Mouse (Mus musculus): Measurements from ENCODE around the gene Arhgap9. TPM values are rescaled to one million over a fixed set of nuclear protein-coding genes. Genes with fewer than 3 reads are reported as not detected.

The Arhgap9 gene
- polyA plus RNA-seq, 1 experiment from 2014 or later = 2.0 TPM

DNA sequence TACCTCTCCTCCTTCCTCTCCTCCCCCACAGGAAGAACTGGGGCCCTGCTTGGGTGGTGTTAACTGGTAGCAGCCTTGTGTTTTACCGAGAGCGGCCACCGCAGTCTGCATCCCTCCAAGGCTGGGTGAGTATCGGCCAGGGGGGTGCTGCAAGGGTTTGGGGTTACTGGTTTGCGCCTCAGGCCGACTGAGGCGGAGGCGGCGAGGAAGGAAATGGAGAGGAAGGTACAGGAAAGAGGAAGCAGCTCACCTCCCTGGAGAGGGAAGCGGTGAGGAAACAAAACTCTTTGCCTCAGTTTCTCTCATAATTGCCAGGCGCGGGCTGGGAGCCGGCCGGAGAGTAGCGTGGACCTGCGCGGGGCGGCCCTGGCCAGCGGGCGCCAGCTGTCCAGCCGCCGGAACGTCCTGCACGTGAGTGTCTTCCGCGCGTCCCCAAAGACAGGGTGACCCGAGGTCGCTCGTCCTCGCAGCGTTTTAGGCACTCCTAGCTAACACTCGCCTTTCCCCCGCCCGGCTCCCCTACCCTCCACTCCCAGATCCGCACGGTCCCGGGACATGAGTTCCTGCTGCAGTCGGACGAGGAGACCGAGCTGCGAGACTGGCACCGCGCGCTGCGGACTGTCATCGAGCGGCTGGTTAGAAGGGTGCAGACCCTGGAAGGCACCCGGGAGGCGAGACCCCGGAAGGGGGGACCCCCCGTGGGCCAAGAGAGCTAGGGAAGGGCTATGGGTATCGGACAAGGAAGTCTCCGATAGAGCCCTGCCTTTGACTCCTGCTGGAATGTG is 4.4 kb downstream of the Arhgap9 start:
- no peaks in the 10 kb centered on the region for H3K36me3 ChIP-seq
- 1% methylated on average over 52 of the region's 54 CpGs for WGBS
- peak overlapping the region; percentile 81 for H3K4me2 ChIP-seq
- H3K4me1 ChIP-seq (replicated peaks) = peaks cover 21% of the 10 kb centered on the region
- peak overlapping the region; percentile 50 for H3K4me3 ChIP-seq
- H3K9me3 ChIP-seq (replicated peaks) = no peaks in the 10 kb centered on the region
- peaks cover 93% of the 10 kb centered on the region for H3K27me3 ChIP-seq
- H3K27ac ChIP-seq = no peak overlapping the region; the same call in 1 of the 2 replicates
- no peak for ATAC-seq (replicated peaks; ENCODE audit: insufficient number of reproducible peaks, insufficient read depth, low FRiP score, low read depth)
- H3K9ac ChIP-seq = peak overlapping the region; percentile 53

GRCm38 (mm10) chr10:127326828-127327227 is 5.1 kb downstream of the Arhgap9 start:
- Histone ChIP-seq H3K27me3 (peaks cover 95% of the 10 kb centered on the region), H3K4me3 (peak overlapping the region; percentile 50), H3K9me3 (replicated peaks) (no peaks in the 10 kb centered on the region), H3K36me3 (no peaks in the 10 kb centered on the region), H3K4me1 (replicated peaks) (peaks cover 21% of the 10 kb centered on the region), H3K4me2 (peak overlapping the region; percentile 81), H3K9ac (peak overlapping the region; percentile 53), H3K27ac (no peak overlapping the region)
- WGBS = 9% methylated on average over 29 of the region's 29 CpGs
- no peak for ATAC-seq (replicated peaks; ENCODE audit: insufficient number of reproducible peaks, insufficient read depth, low FRiP score, low read depth)

- Histone ChIP-seq H3K9ac (no peak overlapping the region), H3K27me3 (peaks cover 95% of the 10 kb centered on the region), H3K36me3 (no peaks in the 10 kb centered on the region), H3K9me3 (replicated peaks) (no peaks in the 10 kb centered on the region), H3K4me3 (peak overlapping the region; percentile 50; the same call in 1 of the 2 replicates), H3K4me1 (replicated peaks) (peaks cover 21% of the 10 kb centered on the region), H3K27ac (no peak overlapping the region), H3K4me2 (no peak overlapping the region)
- ATAC-seq (replicated peaks; ENCODE audit: insufficient number of reproducible peaks, insufficient read depth, low FRiP score, low read depth) = no peak
- 50% methylated on average over 18 of the region's 18 CpGs for WGBS
Measured at GRCm38 (mm10) chr10:127327461-127328145, 5.8 kb downstream of the Arhgap9 start.

DNA sequence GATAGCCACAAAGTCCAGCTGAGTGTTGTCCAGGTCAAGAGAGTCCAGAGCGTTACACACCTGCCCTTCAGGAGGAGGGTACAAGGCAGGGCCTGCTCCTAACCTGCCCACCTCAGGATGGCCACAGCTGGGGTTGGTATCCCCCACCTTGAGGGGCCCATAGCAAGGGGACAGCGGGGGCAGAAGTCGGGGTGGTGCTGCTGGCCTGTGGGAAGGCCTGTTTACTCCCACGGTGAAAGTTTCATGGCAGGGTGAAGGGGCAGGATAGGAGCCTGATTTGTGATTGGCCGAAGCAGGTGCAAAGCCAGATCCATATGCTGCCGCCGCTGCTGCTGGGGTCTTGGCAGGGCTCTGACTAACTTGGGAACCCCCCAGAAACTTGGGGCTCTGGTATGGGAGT is 8.4 kb downstream of the Arhgap9 start:
- Histone ChIP-seq H3K4me2 (no peak overlapping the region), H3K36me3 (no peaks in the 10 kb centered on the region), H3K4me3 (no peak overlapping the region), H3K27me3 (peaks cover 78% of the 10 kb centered on the region), H3K27ac (no peak overlapping the region), H3K9ac (no peak overlapping the region), H3K9me3 (replicated peaks) (no peaks in the 10 kb centered on the region), H3K4me1 (replicated peaks) (peaks cover 21% of the 10 kb centered on the region)
- ATAC-seq (replicated peaks; ENCODE audit: insufficient number of reproducible peaks, insufficient read depth, low FRiP score, low read depth) = no peak
- 78% methylated on average over 7 of the region's 7 CpGs for WGBS

DNA sequence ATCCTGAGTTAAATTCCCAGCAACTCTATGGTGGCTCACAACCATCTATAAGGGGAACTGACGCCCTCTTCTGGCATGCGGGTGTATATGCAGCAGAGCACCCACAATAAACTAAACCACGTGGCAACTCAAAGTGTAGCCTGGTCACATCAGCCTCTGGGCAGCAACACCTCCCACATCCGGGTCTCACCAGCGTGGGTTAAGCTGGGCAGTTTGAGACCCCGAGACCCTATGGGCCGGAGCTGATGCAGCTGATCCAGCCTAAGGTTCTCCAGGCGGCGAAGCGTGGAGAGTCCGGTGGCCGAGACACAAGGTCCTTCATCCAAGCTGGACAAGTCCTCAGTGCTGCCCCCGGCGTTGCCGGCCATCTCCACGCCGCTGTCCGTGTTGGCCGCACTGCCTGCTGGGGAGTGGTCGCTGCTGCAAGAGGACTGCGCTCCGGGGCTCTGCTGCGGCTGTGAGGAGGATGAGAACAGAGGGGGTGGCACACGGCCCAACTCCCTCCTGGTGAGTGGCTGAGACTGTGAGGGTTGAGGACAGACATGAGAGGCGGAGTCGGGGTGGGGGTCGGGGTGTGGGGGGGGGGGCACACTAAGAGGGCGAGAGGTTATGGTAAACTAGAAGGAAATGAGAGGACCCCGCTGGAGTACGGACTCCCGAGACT is 10.6 kb downstream of the Arhgap9 start:
- no peak overlapping the region for H3K9ac ChIP-seq
- no peaks in the 10 kb centered on the region for H3K9me3 ChIP-seq (replicated peaks)
- ATAC-seq (replicated peaks; ENCODE audit: insufficient number of reproducible peaks, insufficient read depth, low FRiP score, low read depth) = no peak
- peak overlapping the region; percentile 44; the same call in 1 of the 2 replicates for H3K4me2 ChIP-seq
- H3K4me1 ChIP-seq (replicated peaks) = peaks cover 5% of the 10 kb centered on the region
- H3K36me3 ChIP-seq = no peaks in the 10 kb centered on the region
- WGBS = 42% methylated on average over 31 of the region's 31 CpGs
- H3K27me3 ChIP-seq = peaks cover 73% of the 10 kb centered on the region
- H3K4me3 ChIP-seq = no peak overlapping the region
- no peak overlapping the region for H3K27ac ChIP-seq

- Histone ChIP-seq H3K9me3 (replicated peaks) (no peaks in the 10 kb centered on the region), H3K4me3 (no peak overlapping the region), H3K36me3 (no peaks in the 10 kb centered on the region), H3K27ac (no peak overlapping the region), H3K4me1 (replicated peaks) (no peaks in the 10 kb centered on the region), H3K4me2 (no peak overlapping the region), H3K27me3 (peaks cover 70% of the 10 kb centered on the region), H3K9ac (no peak overlapping the region)
- no peak for ATAC-seq (replicated peaks; ENCODE audit: insufficient number of reproducible peaks, insufficient read depth, low FRiP score, low read depth)
- 55% methylated on average over 5 of the region's 5 CpGs for WGBS
Measured at GRCm38 (mm10) chr10:127333152-127333551, 11.4 kb downstream of the Arhgap9 start.

DNA sequence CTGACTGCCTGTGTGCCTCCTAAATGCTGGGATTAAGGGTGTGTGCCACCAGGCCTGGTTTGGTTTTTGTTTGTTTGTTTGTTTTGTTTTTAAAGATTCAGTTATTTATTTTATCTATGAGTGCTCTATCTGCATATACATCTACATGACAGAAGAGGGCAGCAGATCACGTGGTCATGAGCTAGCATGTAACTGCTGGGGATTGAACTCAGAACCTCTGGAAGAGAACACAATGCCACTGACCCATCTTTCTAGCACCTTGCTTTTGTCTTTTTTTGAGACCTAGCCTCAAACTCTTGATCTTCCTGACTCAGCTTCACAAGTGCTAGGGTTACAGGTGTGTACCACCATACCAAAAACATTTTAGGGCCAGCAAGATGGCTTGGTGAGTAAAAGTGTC is 13.5 kb downstream of the Arhgap9 start:
- no peaks in the 10 kb centered on the region for H3K9me3 ChIP-seq (replicated peaks)
- no peak overlapping the region for H3K27ac ChIP-seq
- peaks cover 59% of the 10 kb centered on the region for H3K27me3 ChIP-seq
- no peak overlapping the region for H3K4me3 ChIP-seq
- H3K4me1 ChIP-seq (replicated peaks) = peaks cover 13% of the 10 kb centered on the region
- no peak overlapping the region for H3K9ac ChIP-seq
- no peak for ATAC-seq (replicated peaks; ENCODE audit: insufficient number of reproducible peaks, insufficient read depth, low FRiP score, low read depth)
- WGBS = 41% methylated on average over 1 of the region's 1 CpGs
- H3K36me3 ChIP-seq = no peaks in the 10 kb centered on the region
- no peak overlapping the region for H3K4me2 ChIP-seq

- 54% methylated on average over 5 of the region's 5 CpGs for WGBS
- H3K27me3 ChIP-seq = peaks cover 60% of the 10 kb centered on the region
Measured at GRCm38 (mm10) chr10:127336952-127337351, 15.2 kb downstream of the Arhgap9 start.

DNA sequence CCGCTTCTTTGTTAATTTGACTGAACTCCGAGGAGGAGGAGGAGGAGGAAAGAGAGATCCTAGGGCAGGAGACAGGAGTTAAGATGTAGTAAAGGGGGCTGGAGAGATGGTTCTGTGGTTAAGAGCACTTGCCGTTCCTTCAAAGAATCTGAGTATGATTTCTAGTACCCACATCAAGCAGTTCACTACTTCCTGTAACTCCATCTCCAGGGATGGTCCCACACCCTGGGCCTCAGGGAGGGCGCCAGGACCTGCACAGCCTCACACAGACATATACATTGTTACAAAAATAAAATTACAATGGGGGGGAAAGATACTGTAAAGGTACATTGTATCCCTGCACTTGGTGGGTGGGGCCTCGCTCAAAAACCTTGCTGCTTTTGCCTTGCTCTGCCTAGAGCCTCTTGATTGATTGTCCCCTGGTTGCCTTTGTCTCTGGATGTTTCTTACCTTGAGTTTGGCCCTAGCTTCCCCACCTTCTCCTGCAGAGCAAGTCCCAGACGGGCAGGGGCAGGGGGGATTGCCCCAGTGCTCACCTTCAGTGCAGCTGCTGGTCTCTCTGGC is 15.9 kb downstream of the Arhgap9 start:
- Histone ChIP-seq H3K4me1 (replicated peaks) (peaks cover 36% of the 10 kb centered on the region), H3K27me3 (peaks cover 56% of the 10 kb centered on the region), H3K9ac (no peak overlapping the region), H3K36me3 (no peaks in the 10 kb centered on the region), H3K4me3 (no peak overlapping the region), H3K9me3 (replicated peaks) (no peaks in the 10 kb centered on the region), H3K27ac (no peak overlapping the region), H3K4me2 (no peak overlapping the region)
- no peak for ATAC-seq (replicated peaks; ENCODE audit: insufficient number of reproducible peaks, insufficient read depth, low FRiP score, low read depth)
- WGBS = 74% methylated on average over 6 of the region's 6 CpGs

More at GRCm38 (mm10) chr10:127336952-127337351, 15.2 kb downstream of the Arhgap9 start:
- H3K36me3 ChIP-seq = no peaks in the 10 kb centered on the region
- no peaks in the 10 kb centered on the region for H3K9me3 ChIP-seq (replicated peaks)
- H3K4me3 ChIP-seq = no peak overlapping the region
- H3K4me1 ChIP-seq (replicated peaks) = peaks cover 30% of the 10 kb centered on the region
- H3K27ac ChIP-seq = no peak overlapping the region
- H3K4me2 ChIP-seq = no peak overlapping the region
- H3K9ac ChIP-seq = no peak overlapping the region
- no peak for ATAC-seq (replicated peaks; ENCODE audit: insufficient number of reproducible peaks, insufficient read depth, low FRiP score, low read depth)

- Histone ChIP-seq H3K4me3 (peak overlapping the region; percentile 59), H3K36me3 (no peaks in the 10 kb centered on the region), H3K27me3 (peaks cover 49% of the 10 kb centered on the region), H3K4me2 (peak overlapping the region; percentile 98), H3K27ac (peak overlapping the region; percentile 64; the same call in 1 of the 2 replicates), H3K9ac (peak overlapping the region; percentile 52), H3K4me1 (replicated peaks) (peaks cover 36% of the 10 kb centered on the region), H3K9me3 (replicated peaks) (no peaks in the 10 kb centered on the region)
- peak; percentile 75 for ATAC-seq (replicated peaks; ENCODE audit: insufficient number of reproducible peaks, insufficient read depth, low FRiP score, low read depth)
- WGBS = under 1% methylated on average over 31 of the region's 31 CpGs
Measured at GRCm38 (mm10) chr10:127338930-127339682, 17.3 kb downstream of the Arhgap9 start.

Data from heart, embryonic 15.5 days (tissue).